Mouse (Mus musculus) spleen, adult 2 months (tissue): ENCODE results near the gene Arhgef19.

Experiments
- CTCF ChIP-seq: fragments of 200-500 bp; IDR thresholded peaks from 2 replicates; pipeline ENCODE4 v1.5.1; 2011; ENCODE audit warnings: mild to moderate bottlenecking, inconsistent platforms; ENCODE audit not compliant: insufficient read depth, insufficient read length, insufficient replicate concordance; ENCODE audit errors: extremely low read depth
- POLR2A ChIP-seq: fragments of 200-500 bp; IDR thresholded peaks from 2 replicates; pipeline ENCODE4 v1.6.1; 2011; ENCODE audit warnings: low read depth, low read length, inconsistent platforms

GRCm38 (mm10) chr4:141306057-141306456 is 66.8 kb downstream of the Arhgef19 start:
- TF ChIP-seq POLR2A: no peak
- no peak for TF ChIP-seq CTCF
